Mouse (Mus musculus) midbrain, embryonic 15.5 days (tissue): ENCODE measurements around the gene Rfng. TPM values are rescaled to one million over a fixed set of nuclear protein-coding genes. Genes with fewer than 3 reads are reported as not detected.
A peak's percentile ranks its signal among the peaks of the same experiment; 100 is the strongest.
"Not testable (repeated sequence)": the region's sequence is repeated elsewhere in the genome, so short reads cannot be mapped to it uniquely, and the experiment has no call there.

ENCODE experiments used
- ATAC-seq: fragments of 200-750 bp; cut with Nextera tagmentation; replicated peaks from 2 replicates; pipeline ENCODE4 v1.8.0; 2017; ENCODE audit warnings: moderate TSS enrichment
- H3K27ac ChIP-seq: fragments of 300-500 bp; sonication (generic); 2 replicates; pipeline ENCODE4 v1.5.1; 2015; ENCODE audit warnings: mild to moderate bottlenecking, inconsistent platforms
- H3K27me3 ChIP-seq: fragments of 300-500 bp; sonication (generic); replicated peaks from 2 replicates; pipeline ENCODE4 v1.6.1; 2015; ENCODE audit warnings: inconsistent platforms
- H3K36me3 ChIP-seq: fragments of 300-500 bp; sonication (generic); replicated peaks from 2 replicates; pipeline ENCODE4 v1.6.1; 2015; ENCODE audit warnings: inconsistent platforms
- H3K4me1 ChIP-seq: fragments of 300-500 bp; sonication (generic); 2 replicates; pipeline ENCODE4 v1.6.1; 2015; ENCODE audit warnings: inconsistent platforms
- H3K4me2 ChIP-seq: fragments of 300-500 bp; sonication (generic); 2 replicates; pipeline ENCODE4 v1.6.1; 2015; ENCODE audit warnings: inconsistent platforms, mild to moderate bottlenecking, moderate library complexity
- H3K4me3 ChIP-seq: fragments of 300-500 bp; sonication (generic); 2 replicates; pipeline ENCODE4 v1.5.1; 2015; ENCODE audit warnings: mild to moderate bottlenecking, inconsistent platforms
- H3K9ac ChIP-seq: fragments of 300-500 bp; sonication (generic); 2 replicates; pipeline ENCODE4 v1.6.1; 2015; ENCODE audit warnings: mild to moderate bottlenecking, inconsistent platforms
- H3K9me3 ChIP-seq: fragments of 300-500 bp; sonication (generic); 2 replicates; pipeline ENCODE4 v1.6.1; 2016; ENCODE audit warnings: inconsistent platforms
- WGBS: fragments of 180-500 bp; shearing (Covaris S2); methylation state at CpG from one replicate; pipeline ENCODE4 v1.1.7; 2015; ENCODE audit warnings: mixed read lengths; 5-methylcytosine and 5-hydroxymethylcytosine counted together
- polyA plus RNA-seq: library from polyadenylated mRNA; unstranded; fragments of >200 nt; fragmentation: Nextera tagmentation; extraction: Ambion mirVana; gene quantifications from 2 replicates; pipeline ENCODE4 v1.2.1, GENCODE M21; 2015

Gene Rfng
- polyA plus RNA-seq, 1 experiment from 2014 or later, result 138 TPM

GRCm38 (mm10) chr11:120804274-120804673 is 20.3 kb upstream of the Rfng start:
- Histone ChIP-seq H3K4me2 (no peak overlapping the region), H3K27ac (no peak overlapping the region), H3K4me3 (no peak overlapping the region), H3K27me3 (no peaks in the 10 kb centered on the region), H3K9me3 (no peaks in the 10 kb centered on the region), H3K9ac (no peak overlapping the region), H3K36me3 (peaks cover 34% of the 10 kb centered on the region), H3K4me1 (peaks cover 6% of the 10 kb centered on the region)
- no peak for ATAC-seq
- WGBS, result 79% methylated on average over 7 of the region's 7 CpGs

- Histone ChIP-seq H3K27ac (0 out of 2 replicates have a peak overlapping the region, but pooled peaks have one; percentile 40), H3K9me3 (no peaks in the 10 kb centered on the region), H3K36me3 (no peaks in the 10 kb centered on the region), H3K27me3 (no peaks in the 10 kb centered on the region), H3K4me2 (0 out of 2 replicates have a peak overlapping the region, but pooled peaks have one; percentile 14), H3K4me3 (no peak overlapping the region), H3K9ac (peak overlapping the region; percentile 27; the same call in 1 of the 2 replicates), H3K4me1 (peaks cover 19% of the 10 kb centered on the region)
- 0 out of 2 replicates have a peak, but pooled peaks have one; percentile 41 for ATAC-seq
- 14% methylated on average over 10 of the region's 10 CpGs for WGBS
Observed at GRCm38 (mm10) chr11:120800061-120800904, 16.3 kb upstream of the Rfng start.

GRCm38 (mm10) chr11:120799316-120799890 is 15.4 kb upstream of the Rfng start:
- no peaks in the 10 kb centered on the region for H3K9me3 ChIP-seq
- H3K4me1 ChIP-seq, result peaks cover 27% of the 10 kb centered on the region
- ATAC-seq, result no peak
- WGBS, result 76% methylated on average over 6 of the region's 6 CpGs
- no peak overlapping the region for H3K9ac ChIP-seq
- H3K4me2 ChIP-seq, result no peak overlapping the region
- H3K27ac ChIP-seq, result 0 out of 2 replicates have a peak overlapping the region, but pooled peaks have one; percentile 40
- no peaks in the 10 kb centered on the region for H3K36me3 ChIP-seq
- H3K4me3 ChIP-seq, result no peak overlapping the region
- no peaks in the 10 kb centered on the region for H3K27me3 ChIP-seq

GRCm38 (mm10) chr11:120798244-120798643 is 14.2 kb upstream of the Rfng start:
- Histone ChIP-seq H3K9ac (no peak overlapping the region), H3K27me3 (no peaks in the 10 kb centered on the region), H3K4me3 (no peak overlapping the region), H3K27ac (no peak overlapping the region), H3K36me3 (0 out of 2 replicates have a peak, but pooled peaks cover 8% of the 10 kb centered on the region), H3K4me2 (no peak overlapping the region), H3K9me3 (no peaks in the 10 kb centered on the region), H3K4me1 (peaks cover 27% of the 10 kb centered on the region)
- 86% methylated on average over 3 of the region's 3 CpGs for WGBS
- ATAC-seq, result no peak

- Histone ChIP-seq H3K27ac (peak overlapping the region; percentile 87), H3K36me3 (peaks cover 24% of the 10 kb centered on the region; the same call in 1 of the 2 replicates), H3K4me1 (peaks cover 27% of the 10 kb centered on the region), H3K4me2 (peak overlapping the region; percentile 98), H3K9me3 (no peaks in the 10 kb centered on the region), H3K9ac (peak overlapping the region; percentile 21; the same call in 1 of the 2 replicates), H3K27me3 (no peaks in the 10 kb centered on the region), H3K4me3 (peak overlapping the region; percentile 94)
- 23% methylated on average over 8 of the region's 8 CpGs for WGBS
- ATAC-seq, result peak; percentile 41; the same call in 1 of the 2 replicates
Observed at GRCm38 (mm10) chr11:120796614-120796946, 12.6 kb upstream of the Rfng start.

- Histone ChIP-seq H3K4me1 (peaks cover 27% of the 10 kb centered on the region), H3K4me2 (peak within 1 kb of the TSS; percentile 98), H3K27me3 (no peaks in the 10 kb centered on the region), H3K9me3 (no peaks in the 10 kb centered on the region), H3K4me3 (peak within 1 kb of the TSS; percentile 94), H3K36me3 (peaks cover 28% of the 10 kb centered on the region; the same call in 1 of the 2 replicates), H3K27ac (peak within 1 kb of the TSS; percentile 87), H3K9ac (peak within 1 kb of the TSS; percentile 83)
- peak; percentile 87 for ATAC-seq
- 2% methylated on average over 59 of the region's 59 CpGs for WGBS
Observed at GRCm38 (mm10) chr11:120795756-120796613, 12.0 kb upstream of the Rfng start, which contains the start of gene Dus1l. Gene Dus1l, minus strand, starts transcription at chr11:120796403.

- 96% methylated on average over 9 of the region's 9 CpGs for WGBS
- Histone ChIP-seq H3K4me3 (no peak overlapping the region), H3K9me3 (no peaks in the 10 kb centered on the region), H3K4me1 (peaks cover 21% of the 10 kb centered on the region), H3K36me3 (peaks cover 51% of the 10 kb centered on the region), H3K27ac (no peak overlapping the region), H3K9ac (no peak overlapping the region), H3K4me2 (no peak overlapping the region), H3K27me3 (no peaks in the 10 kb centered on the region)
- ATAC-seq, result no peak
Observed at GRCm38 (mm10) chr11:120792652-120793051, 8.6 kb upstream of the Rfng start.

GRCm38 (mm10) chr11:120789810-120790209 is 5.8 kb upstream of the Rfng start:
- no peaks in the 10 kb centered on the region for H3K9me3 ChIP-seq
- peaks cover 55% of the 10 kb centered on the region for H3K36me3 ChIP-seq
- no peak overlapping the region for H3K4me3 ChIP-seq
- 89% methylated on average over 3 of the region's 3 CpGs for WGBS
- H3K27me3 ChIP-seq, result no peaks in the 10 kb centered on the region
- peaks cover 17% of the 10 kb centered on the region for H3K4me1 ChIP-seq
- H3K27ac ChIP-seq, result no peak overlapping the region
- ATAC-seq, result no peak
- H3K9ac ChIP-seq, result no peak overlapping the region
- H3K4me2 ChIP-seq, result no peak overlapping the region

GRCm38 (mm10) chr11:120789355-120789754 is 5.3 kb upstream of the Rfng start:
- Histone ChIP-seq H3K27ac (no peak overlapping the region), H3K9ac (no peak overlapping the region), H3K36me3 (peaks cover 55% of the 10 kb centered on the region), H3K4me3 (no peak overlapping the region), H3K4me2 (no peak overlapping the region), H3K9me3 (no peaks in the 10 kb centered on the region), H3K27me3 (no peaks in the 10 kb centered on the region), H3K4me1 (peaks cover 14% of the 10 kb centered on the region)
- no peak for ATAC-seq
- 91% methylated on average over 4 of the region's 4 CpGs for WGBS

GRCm38 (mm10) chr11:120788460-120788859 is 4.5 kb upstream of the Rfng start:
- not testable (repeated sequence) for H3K9ac ChIP-seq, H3K9me3 ChIP-seq, H3K4me2 ChIP-seq, ATAC-seq, H3K27me3 ChIP-seq, H3K4me3 ChIP-seq, H3K27ac ChIP-seq
- Histone ChIP-seq H3K36me3 (peaks cover 48% of the 10 kb centered on the region), H3K4me1 (peaks cover 16% of the 10 kb centered on the region)
- 88% methylated on average over 10 of the region's 10 CpGs for WGBS

- Histone ChIP-seq H3K4me1 (peaks cover 27% of the 10 kb centered on the region), H3K36me3 (peaks cover 33% of the 10 kb centered on the region), H3K4me3 (peak overlapping the region; percentile 95), H3K9me3 (no peaks in the 10 kb centered on the region), H3K27ac (peak overlapping the region; percentile 85; the same call in 1 of the 2 replicates), H3K27me3 (no peaks in the 10 kb centered on the region), H3K9ac (peak overlapping the region; percentile 97), H3K4me2 (peak overlapping the region; percentile 97)
- 39% methylated on average over 9 of the region's 9 CpGs for WGBS
- ATAC-seq, result no peak
Observed at GRCm38 (mm10) chr11:120785145-120785544, 1.1 kb upstream of the Rfng start.
